Mouse (Mus musculus) ES-E14 (cell line): ENCODE measurements around the gene Zbtb20. TPM values are rescaled to one million over a fixed set of nuclear protein-coding genes. Genes with fewer than 3 reads are reported as not detected.

Experiments
- DNase-seq: peaks from one replicate; pipeline ENCODE4 v3.0.0-alpha.2; 2013; ENCODE audit warnings: low read depth, low spot score
- H3K27ac ChIP-seq: 2 replicates; pipeline ENCODE4 v1.5.1; 2012; ENCODE audit warnings: low read depth, mild to moderate bottlenecking, low read length, moderate library complexity, mixed read lengths; ENCODE audit not compliant: poor library complexity, insufficient read depth, severe bottlenecking
- H3K36me3 ChIP-seq: 2 replicates; pipeline ENCODE4 v1.6.1; 2012; ENCODE audit warnings: mild to moderate bottlenecking, low read length, moderate library complexity, mixed read lengths; ENCODE audit not compliant: control insufficient read depth, poor library complexity, insufficient read depth, severe bottlenecking
- H3K4me1 ChIP-seq, 2 experiments: fragments of 150-350 bp in 1 of 2; sonication (generic) in 1 of 2; 2 replicates each; pipeline ENCODE4 v1.6.1; 2012; ENCODE audit warnings: low read length in 2 of 2, mild to moderate bottlenecking in 1 of 2, mixed read lengths in 1 of 2; ENCODE audit not compliant: control insufficient read depth in 2 of 2, insufficient read depth in 2 of 2, poor library complexity in 1 of 2
- H3K4me3 ChIP-seq, 2 experiments: fragments of 150-350 bp in 1 of 2; sonication (generic) in 1 of 2; 2 replicates each; pipeline ENCODE4 v1.5.1; 2012; ENCODE audit warnings: low read length in 2 of 2, low read depth in 1 of 2, mild to moderate bottlenecking in 1 of 2, mixed read lengths in 1 of 2; ENCODE audit not compliant: insufficient read depth in 1 of 2, poor library complexity in 1 of 2, severe bottlenecking in 1 of 2
- H3K9ac ChIP-seq: 2 replicates; pipeline ENCODE4 v1.6.1; 2012; ENCODE audit warnings: low read depth, mild to moderate bottlenecking, low read length, mixed read lengths; ENCODE audit not compliant: poor library complexity, insufficient read depth, severe bottlenecking
- H3K9me3 ChIP-seq: fragments of 150-350 bp; sonication (generic); 2 replicates; pipeline ENCODE4 v1.6.1; 2012; ENCODE audit warnings: low read depth, mild to moderate bottlenecking, low read length; ENCODE audit not compliant: control insufficient read depth, insufficient read depth
- CHD2 ChIP-seq: IDR thresholded peaks from 2 replicates; pipeline ENCODE4 v1.6.1; 2014; ENCODE audit warnings: mild to moderate bottlenecking, low read depth, low read length, inconsistent platforms
- HCFC1 ChIP-seq: IDR thresholded peaks from 2 replicates; pipeline ENCODE4 v1.6.1; 2012; ENCODE audit warnings: low read length, inconsistent platforms, borderline replicate concordance; ENCODE audit not compliant: insufficient read depth
- MAFK ChIP-seq: IDR thresholded peaks from 2 replicates; pipeline ENCODE4 v1.6.1; 2014; ENCODE audit warnings: mild to moderate bottlenecking, low read depth, low read length, inconsistent platforms; ENCODE audit not compliant: insufficient read depth
- ZC3H11A ChIP-seq: IDR thresholded peaks from 2 replicates; pipeline ENCODE4 v1.6.1; 2012; ENCODE audit warnings: low read depth, mild to moderate bottlenecking, inconsistent platforms, low read length, borderline replicate concordance
- ZNF384 ChIP-seq: IDR thresholded peaks from 2 replicates; pipeline ENCODE4 v1.6.1; 2012; ENCODE audit warnings: low read depth, low read length, inconsistent platforms
- in situ Hi-C, 2 experiments: fragments of 600-800 bp; cut with MboI; formaldehyde crosslinking; loops; one replicate each; pipeline ENCODE4 v1.15.1; 2025; ENCODE audit warnings: low sequenced_read_pairs in 2 of 2, inconsistent platforms in 1 of 2; ENCODE audit not compliant: unreplicated experiment in 2 of 2
- total RNA-seq: library from RNA; depleted of rRNA; stranded (reverse); fragments of 300-350 nt; gene quantifications from 2 replicates; pipeline ENCODE4 v1.2.3, GENCODE M21; 2012

Zbtb20 gene
- total RNA-seq, 1 experiment, result 4.0 TPM

GRCm38 (mm10) chr16:42874456-42874855, 1.2 kb upstream of the Zbtb20 start:
- Histone ChIP-seq H3K9ac (peak overlapping the region; percentile 75), H3K9me3 (no peaks in the 10 kb centered on the region), H3K36me3 (no peaks in the 10 kb centered on the region), H3K27ac (peak overlapping the region; percentile 89; the same call in 1 of the 2 replicates), H3K4me1 (peaks cover 0 to 3% of the 10 kb centered on the region in 2 experiments; a peak in 2 of 4 replicates), H3K4me3 (peak overlapping the region; percentile 75 to 90)
- TF ChIP-seq HCFC1, result no peak
- TF ChIP-seq CHD2, result no peak
- TF ChIP-seq ZNF384, result no peak
- no peak for TF ChIP-seq ZC3H11A
- TF ChIP-seq MAFK, result no peak
- in situ Hi-C loops, result no loop called here
- peak; percentile 17 for DNase-seq

DNA sequence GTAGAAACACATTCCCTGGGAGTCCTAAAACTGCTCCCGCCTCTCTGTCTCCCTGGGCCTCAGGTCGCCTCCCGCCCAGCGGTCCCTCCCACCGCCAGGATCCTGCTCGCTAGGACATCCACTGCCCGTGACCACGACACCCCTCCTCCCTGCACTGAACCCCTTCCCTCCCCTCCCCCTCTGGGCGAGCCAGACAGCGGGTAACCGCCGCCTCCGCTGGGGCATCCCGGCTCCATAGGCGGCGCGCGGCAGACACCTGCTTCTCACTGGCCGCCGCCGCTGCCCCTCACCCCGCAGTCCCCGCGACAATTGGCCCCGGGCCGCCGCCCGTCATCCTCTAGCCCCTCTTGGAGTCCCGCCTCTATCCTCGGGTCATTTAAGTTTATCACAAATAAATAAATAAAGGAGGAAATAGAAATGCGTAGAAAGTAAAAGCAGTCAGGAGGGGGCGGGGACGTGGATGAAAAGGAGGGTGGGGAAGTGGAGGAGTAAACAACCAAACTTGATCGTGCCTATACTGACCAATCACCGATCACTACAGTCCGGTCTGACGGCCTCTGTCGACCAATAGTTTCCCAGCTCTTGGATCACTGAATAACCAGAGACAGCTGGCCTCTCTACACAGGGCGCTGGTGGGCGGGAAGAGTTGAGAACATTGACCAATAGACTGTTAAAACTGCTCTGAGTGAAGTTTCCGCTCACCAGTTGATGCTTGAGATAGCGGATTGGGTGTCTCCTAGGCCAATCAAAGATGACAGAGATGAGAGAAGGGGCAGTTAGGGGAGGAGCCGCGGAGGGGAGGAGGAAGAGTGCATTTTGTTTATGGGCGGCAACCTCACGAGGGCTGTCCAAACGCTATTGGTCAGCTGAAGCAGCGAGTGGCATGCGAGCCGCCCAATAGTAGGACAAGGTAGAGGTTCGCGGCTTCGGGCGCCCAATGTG, 500 bp upstream of the Zbtb20 start:
- H3K4me1 ChIP-seq, result peaks cover 0 to 3% of the 10 kb centered on the region in 2 experiments; a peak in 2 of 4 replicates
- H3K4me3 ChIP-seq, result peak overlapping the region; percentile 91 to 99
- peak; percentile 98 for DNase-seq
- no peak for TF ChIP-seq ZNF384
- no peak for TF ChIP-seq ZC3H11A
- TF ChIP-seq MAFK, result no peak
- 0 out of 2 replicates have a peak, but pooled peaks have one; percentile 24 for TF ChIP-seq HCFC1
- TF ChIP-seq CHD2, result peak; percentile 93
- H3K36me3 ChIP-seq, result no peaks in the 10 kb centered on the region
- peak overlapping the region; percentile 89 for H3K27ac ChIP-seq
- peak overlapping the region; percentile 75 for H3K9ac ChIP-seq
- no peaks in the 10 kb centered on the region for H3K9me3 ChIP-seq
- in situ Hi-C loops, result no loop called here

DNA sequence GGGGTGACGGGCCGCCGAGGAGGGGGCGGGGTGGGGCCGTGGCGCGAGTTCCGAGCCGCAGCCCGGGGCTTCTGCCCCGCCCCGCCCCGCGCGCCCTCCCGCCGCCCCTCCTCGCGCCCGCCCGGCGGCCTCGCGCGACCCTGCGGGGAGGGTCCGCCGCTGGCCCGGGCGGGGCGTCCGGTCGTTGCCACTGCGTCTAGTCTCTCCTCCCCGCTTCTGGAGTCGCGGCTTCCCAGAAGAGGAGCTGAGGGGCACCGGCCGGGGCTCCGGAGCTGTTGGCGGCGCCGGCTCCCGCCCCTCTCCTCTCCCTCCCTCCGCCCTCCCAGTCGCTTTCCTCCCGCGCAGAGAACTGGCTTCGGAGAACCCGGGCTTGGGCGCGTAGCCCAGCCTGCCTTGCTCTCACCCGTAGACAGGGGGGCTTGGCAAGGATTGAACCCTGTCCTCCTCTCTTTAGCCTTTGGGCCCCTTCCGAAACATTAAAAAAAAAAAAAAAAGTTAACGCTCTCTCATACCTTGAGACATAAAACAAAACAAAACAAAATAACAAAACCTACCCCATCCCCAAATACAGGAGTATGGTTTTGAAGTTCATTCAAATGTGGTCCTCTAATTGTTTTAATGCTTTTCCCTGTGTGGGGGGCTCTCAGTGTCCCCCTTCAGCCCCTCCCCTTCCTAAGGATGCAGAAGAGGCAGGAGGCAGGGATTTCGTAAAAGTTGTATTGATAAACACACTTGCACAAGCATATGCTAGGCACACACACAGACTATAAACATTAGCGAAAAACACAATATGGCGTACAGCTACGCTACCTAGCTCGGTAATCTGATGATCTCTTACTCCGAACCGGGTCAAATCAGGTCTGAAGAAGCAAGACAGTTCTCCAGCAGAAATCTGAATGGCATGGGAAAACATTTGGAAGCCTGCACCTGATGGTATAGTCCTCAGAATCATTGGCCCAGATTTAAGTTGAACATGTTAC, 630 bp downstream of the Zbtb20 start:
- in situ Hi-C loops, result no loop called here
- H3K27ac ChIP-seq, result peak overlapping the region; percentile 97
- no peaks in the 10 kb centered on the region for H3K36me3 ChIP-seq
- TF ChIP-seq HCFC1, result no peak
- TF ChIP-seq MAFK, result no peak
- 0 out of 2 replicates have a peak, but pooled peaks have one; percentile 34 for TF ChIP-seq ZNF384
- no peak for TF ChIP-seq CHD2
- TF ChIP-seq ZC3H11A, result no peak
- peak overlapping the region; percentile 91 to 99 for H3K4me3 ChIP-seq
- DNase-seq, result no peak
- no peaks in the 10 kb centered on the region for H3K9me3 ChIP-seq
- peaks cover 0 to 3% of the 10 kb centered on the region in 2 experiments; a peak in 2 of 4 replicates for H3K4me1 ChIP-seq
- H3K9ac ChIP-seq, result peak overlapping the region; percentile 90

DNA sequence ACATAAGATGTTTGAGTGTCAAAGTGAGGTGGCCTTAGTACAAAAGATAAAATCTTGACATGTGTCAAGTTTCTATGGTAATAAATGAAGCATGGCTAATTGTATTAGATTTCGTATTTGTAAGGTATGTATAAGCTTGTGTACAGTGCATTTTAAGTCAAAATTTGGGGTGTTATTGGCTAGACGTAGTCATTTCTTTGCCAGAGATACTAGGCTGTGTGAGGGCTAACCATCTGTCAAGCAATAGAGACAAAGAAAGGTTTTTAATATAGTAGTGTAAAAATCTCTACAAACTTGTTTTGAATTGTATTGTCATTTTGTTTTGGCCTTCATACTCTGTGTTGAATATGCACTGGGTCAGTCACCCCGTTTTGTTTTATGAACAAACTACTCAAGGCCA, 4.4 kb downstream of the Zbtb20 start:
- in situ Hi-C loops, result no loop called here
- Histone ChIP-seq H3K36me3 (no peaks in the 10 kb centered on the region), H3K9me3 (no peaks in the 10 kb centered on the region), H3K9ac (no peak overlapping the region), H3K27ac (no peak overlapping the region), H3K4me1 (no peaks in the 10 kb centered on the region; a peak in 1 of 4 replicates), H3K4me3 (no peak overlapping the region)
- DNase-seq, result no peak
- no peak for TF ChIP-seq HCFC1
- no peak for TF ChIP-seq ZNF384
- no peak for TF ChIP-seq ZC3H11A
- no peak for TF ChIP-seq CHD2
- no peak for TF ChIP-seq MAFK
